Mouse (Mus musculus) retina, embryonic 14.5 days (tissue): ENCODE results near the gene Med27.
A peak's percentile ranks its signal among the peaks of the same experiment; 100 is the strongest.

ENCODE experiments used
- DNase-seq: peaks from one replicate; pipeline ENCODE4 v3.0.0-alpha.2; 2015; ENCODE audit warnings: low spot score

Med27 gene

DNA sequence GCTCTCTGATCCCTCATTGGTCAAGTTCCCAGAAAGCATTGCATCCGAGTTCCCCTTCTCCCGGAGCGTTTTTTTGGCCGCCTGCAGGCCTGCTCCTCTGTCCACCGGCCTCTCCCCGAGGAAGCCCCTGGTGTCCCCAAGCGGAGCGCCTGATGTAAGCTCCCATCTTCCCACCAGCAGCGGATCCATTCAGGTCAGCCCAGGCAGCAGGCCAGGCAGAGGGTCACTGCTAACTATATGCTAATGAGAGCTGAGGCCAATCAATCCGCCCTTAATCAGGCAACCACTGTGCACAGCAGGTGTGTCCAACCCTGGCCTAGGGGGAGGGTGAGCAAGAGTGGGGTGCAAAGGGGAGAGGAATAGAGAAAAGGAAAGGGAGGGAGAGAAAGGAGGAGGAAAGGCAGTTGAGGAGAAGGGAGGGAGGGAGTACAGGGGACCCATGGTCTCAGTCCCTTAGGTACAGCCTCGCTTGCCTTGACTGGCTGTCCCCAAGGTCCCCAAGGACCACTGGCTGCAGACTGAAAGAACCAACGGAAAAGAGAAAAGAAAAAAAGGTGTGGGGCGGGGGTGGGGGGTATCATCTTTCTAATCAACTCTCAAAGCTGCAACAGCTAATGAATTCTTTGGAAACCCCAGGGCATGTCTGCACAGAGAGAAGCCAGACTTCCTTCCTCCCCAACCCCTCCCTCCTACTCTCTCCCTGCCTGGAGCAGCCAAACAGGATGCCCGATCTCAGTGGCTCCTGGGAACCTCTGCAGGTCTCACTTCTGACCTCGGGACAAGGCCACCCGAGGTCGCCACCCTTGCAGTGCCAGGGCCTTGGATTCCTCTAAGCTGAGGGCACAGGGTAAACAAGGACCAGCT, 219.2 kb downstream of the Med27 start:
- DNase-seq, result peak; percentile 50

DNA sequence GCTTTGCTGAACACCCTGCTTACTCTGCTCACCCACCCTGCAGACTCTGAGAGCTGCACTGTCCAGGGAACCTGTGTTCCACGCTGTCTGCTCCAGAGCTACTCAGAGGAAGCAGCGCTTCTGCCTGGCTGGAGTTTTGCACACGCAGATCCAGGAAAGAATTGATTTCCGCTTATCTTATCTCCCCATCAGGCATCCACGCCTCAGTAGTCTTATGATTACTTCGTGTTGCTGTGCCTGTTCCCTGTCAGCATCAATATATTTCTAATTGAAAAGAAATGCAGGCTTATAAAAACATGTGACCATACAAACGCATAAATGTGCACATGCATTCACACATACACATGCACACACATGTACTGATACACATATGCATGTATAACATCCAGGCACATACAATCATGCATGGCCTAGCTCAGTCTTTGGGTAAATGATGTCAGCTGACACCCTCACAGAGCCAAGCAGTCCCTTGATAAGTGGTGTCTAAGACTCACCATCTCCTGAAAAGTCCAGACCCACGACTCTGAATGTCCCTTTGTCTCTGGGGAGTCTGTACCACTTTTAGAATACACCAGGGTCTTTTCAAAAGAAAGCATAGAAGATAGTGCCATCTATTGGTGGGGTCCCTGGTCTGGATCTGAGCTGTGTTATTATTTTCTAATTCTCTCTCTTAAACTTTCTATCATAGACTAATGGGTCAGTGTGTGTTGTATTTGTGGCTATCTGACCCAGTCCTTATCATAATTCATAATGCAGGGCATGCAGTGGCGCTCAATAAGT, 225.5 kb downstream of the Med27 start:
- DNase-seq, result peak; percentile 46

DNA sequence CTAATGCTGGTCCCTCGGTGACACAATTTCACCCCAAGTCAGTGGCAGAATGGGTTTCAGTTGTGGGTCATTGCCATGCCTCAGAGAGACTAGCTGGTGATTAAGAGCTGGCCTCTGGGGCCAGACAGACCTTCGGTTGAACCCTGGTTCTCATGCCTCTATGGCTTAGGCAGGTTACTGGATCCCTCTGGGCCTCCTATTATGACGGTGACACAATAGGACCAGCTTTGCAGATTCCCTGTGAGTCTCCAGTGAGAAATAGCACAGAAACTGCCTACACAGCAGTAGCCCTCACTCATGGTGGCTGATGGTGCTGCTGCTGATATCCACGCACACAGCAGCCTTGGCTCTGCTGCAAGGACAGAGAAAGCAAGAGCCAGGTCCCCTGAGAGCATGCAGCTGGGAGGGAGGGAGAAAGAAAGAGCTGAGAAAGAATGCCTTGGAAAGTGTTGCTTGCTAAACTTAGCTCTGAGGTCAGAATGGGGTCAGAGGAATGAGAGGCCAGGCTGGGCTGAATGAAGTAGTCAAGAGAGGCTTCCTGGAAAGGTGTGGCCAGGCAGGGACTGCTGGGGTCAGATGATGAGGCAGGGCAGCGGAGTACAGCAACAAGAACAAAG, 226.3 kb downstream of the Med27 start:
- no peak for DNase-seq

DNA sequence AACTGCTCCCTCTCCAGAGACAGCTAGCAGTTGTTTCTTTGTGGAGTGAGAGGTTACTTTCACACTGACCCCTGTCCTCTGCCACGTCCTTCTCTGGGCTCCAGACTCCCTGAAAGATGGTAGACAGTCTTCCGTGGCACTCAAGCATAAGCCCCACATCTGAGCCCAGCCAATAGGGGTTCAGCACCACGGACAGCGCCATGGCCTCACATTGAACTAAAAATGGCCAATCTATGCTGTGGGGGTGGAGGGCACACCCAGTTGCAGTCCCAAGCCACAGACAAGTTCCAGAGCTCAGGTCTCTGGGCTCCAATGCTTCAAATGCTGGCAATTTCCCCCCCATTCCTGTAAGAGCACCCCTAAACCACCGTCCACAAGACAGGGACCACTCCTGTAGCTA, 227.0 kb downstream of the Med27 start:
- DNase-seq, result peak; percentile 86

DNA sequence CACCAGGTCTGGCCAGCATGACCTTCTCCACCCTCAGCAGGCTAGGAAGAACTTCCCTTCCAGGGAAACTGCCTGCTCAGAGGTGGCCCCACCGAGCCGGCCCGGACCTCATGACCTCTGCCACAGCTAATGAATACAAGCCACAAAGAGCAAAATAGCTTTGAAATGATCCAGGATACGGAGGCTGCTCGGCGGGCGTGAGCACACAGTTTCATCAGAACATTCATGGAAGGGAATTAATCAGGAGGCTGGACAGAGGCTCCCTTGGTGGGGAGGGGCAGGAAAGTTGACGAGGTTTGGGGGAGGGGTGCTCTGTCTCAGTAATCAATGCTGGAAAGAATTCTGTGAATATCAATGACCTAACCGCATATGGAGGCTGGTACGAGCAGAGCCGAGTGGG, 227.6 kb downstream of the Med27 start:
- DNase-seq, result no peak
